Mouse (Mus musculus) lung, postnatal 0 days (tissue): ENCODE data around the gene Mthfd2. TPM values are rescaled to one million over a fixed set of nuclear protein-coding genes. Genes with fewer than 3 reads are reported as not detected.

Experiments
- ATAC-seq: fragments of 200-750 bp; cut with Nextera tagmentation; 2 replicates; pipeline ENCODE4 v1.8.0; 2017; ENCODE audit warnings: moderate library complexity
- DNase-seq: peaks from one replicate; pipeline ENCODE4 v3.0.0-alpha.2; 2016; ENCODE audit warnings: low spot score
- H3K27ac ChIP-seq: fragments of 300-500 bp; sonication (generic); 2 replicates; pipeline ENCODE4 v1.5.1; 2014; ENCODE audit warnings: antibody characterized with exemption, mild to moderate bottlenecking, low read length, mixed read lengths
- H3K27me3 ChIP-seq: fragments of 300-500 bp; sonication (generic); replicated peaks from 2 replicates; pipeline ENCODE4 v1.6.1; 2014; ENCODE audit warnings: low read length, mixed read lengths; ENCODE audit not compliant: insufficient read depth
- H3K36me3 ChIP-seq: fragments of 300-500 bp; sonication (generic); 2 replicates; pipeline ENCODE4 v1.6.1; 2014; ENCODE audit warnings: low read length, mixed read lengths; ENCODE audit not compliant: insufficient read depth
- H3K4me1 ChIP-seq: fragments of 300-500 bp; sonication (generic); 2 replicates; pipeline ENCODE4 v1.6.1; 2014; ENCODE audit warnings: antibody characterized with exemption, low read depth, low read length, mixed read lengths; ENCODE audit not compliant: insufficient read depth
- H3K4me2 ChIP-seq: fragments of 300-500 bp; sonication (generic); replicated peaks from 2 replicates; pipeline ENCODE4 v1.6.1; 2014; ENCODE audit warnings: low read depth, mild to moderate bottlenecking, low read length, moderate library complexity, mixed read lengths
- H3K4me3 ChIP-seq: fragments of 300-500 bp; sonication (generic); 2 replicates; pipeline ENCODE4 v1.5.1; 2014; ENCODE audit warnings: low read depth, low read length
- H3K9ac ChIP-seq: fragments of 300-500 bp; sonication (generic); replicated peaks from 2 replicates; pipeline ENCODE4 v1.6.1; 2014; ENCODE audit warnings: low read depth, mild to moderate bottlenecking
- H3K9me3 ChIP-seq: fragments of 300-500 bp; sonication (generic); 2 replicates; pipeline ENCODE4 v1.6.1; 2016; ENCODE audit warnings: low read length, mixed read lengths
- CTCF ChIP-seq: IDR thresholded peaks from 2 replicates; pipeline ENCODE4 v1.5.1; 2016; ENCODE audit warnings: antibody characterized with exemption, mild to moderate bottlenecking
- EP300 ChIP-seq: IDR thresholded peaks from 2 replicates; pipeline ENCODE4 v1.6.1; 2016; ENCODE audit warnings: antibody characterized with exemption, mild to moderate bottlenecking, control low read depth
- WGBS: fragments of 180-500 bp; shearing (Covaris S2); extraction: QIAGEN DNeasy Blood & Tissue Kit; methylation state at CpG from one replicate; pipeline ENCODE4 v1.1.7; 2014; 5-methylcytosine and 5-hydroxymethylcytosine counted together
- polyA plus RNA-seq: library from polyadenylated mRNA; unstranded; fragments of >200 nt; fragmentation: Nextera tagmentation; extraction: Ambion mirVana; gene quantifications from 2 replicates; pipeline ENCODE4 v1.2.1, GENCODE M21; 2015

Gene Mthfd2
- polyA plus RNA-seq, 1 experiment from 2014 or later = 6.3 TPM

DNA sequence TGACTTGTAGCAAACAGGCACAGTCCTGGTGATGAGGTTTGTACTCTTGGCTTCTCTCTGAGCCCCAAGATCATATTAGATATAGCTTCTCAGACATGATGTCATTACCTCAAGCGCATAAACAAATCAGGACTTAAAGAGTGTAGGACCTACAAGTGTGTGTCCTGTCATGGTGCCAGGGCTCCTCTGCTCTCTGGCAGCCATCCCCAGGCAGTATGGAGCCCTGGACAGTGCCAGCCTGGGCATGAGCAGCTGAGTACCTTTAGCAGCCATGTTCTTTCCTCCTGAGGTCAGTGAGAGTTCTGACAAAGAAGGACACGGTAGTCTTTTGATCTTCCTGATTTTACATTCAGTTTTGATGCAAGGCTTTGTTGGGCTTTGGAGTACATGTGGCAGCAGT lies 17.2 kb upstream of the Mthfd2 start:
- DNase-seq = no peak
- no peak overlapping the region for H3K4me3 ChIP-seq
- no peak overlapping the region for H3K4me2 ChIP-seq
- ATAC-seq = no peak
- no peaks in the 10 kb centered on the region for H3K27me3 ChIP-seq
- H3K27ac ChIP-seq = no peak overlapping the region
- peaks cover 17% of the 10 kb centered on the region for H3K36me3 ChIP-seq
- no peaks in the 10 kb centered on the region for H3K4me1 ChIP-seq
- TF ChIP-seq EP300 = no peak
- TF ChIP-seq CTCF = no peak
- H3K9ac ChIP-seq = no peak overlapping the region
- 90% methylated on average over 2 of the region's 2 CpGs for WGBS
- H3K9me3 ChIP-seq = no peaks in the 10 kb centered on the region

DNA sequence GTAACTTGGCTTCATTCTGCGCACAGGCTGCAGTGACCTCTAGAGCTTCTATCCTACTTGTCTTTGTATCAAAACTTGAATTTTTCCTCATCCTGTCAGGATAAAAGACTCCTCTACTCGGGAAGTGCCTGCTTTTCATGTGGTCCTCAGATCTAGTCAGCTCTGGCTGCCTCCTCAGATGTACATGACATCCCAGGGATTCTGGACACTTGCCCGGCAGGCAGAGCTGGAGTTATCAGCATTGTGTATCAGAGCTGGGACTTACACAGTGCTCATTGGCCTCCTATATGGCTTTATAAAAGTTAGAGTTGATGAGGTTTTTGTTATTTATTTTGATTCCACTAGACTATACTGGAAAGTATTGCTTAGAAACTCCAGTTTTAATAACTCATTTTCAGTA lies 15.7 kb upstream of the Mthfd2 start:
- Histone ChIP-seq H3K4me2 (no peak overlapping the region), H3K9ac (no peak overlapping the region), H3K4me1 (no peaks in the 10 kb centered on the region), H3K27me3 (no peaks in the 10 kb centered on the region), H3K9me3 (no peaks in the 10 kb centered on the region), H3K27ac (no peak overlapping the region), H3K4me3 (no peak overlapping the region), H3K36me3 (peaks cover 21% of the 10 kb centered on the region)
- 78% methylated on average over 3 of the region's 3 CpGs for WGBS
- ATAC-seq (no peak), DNase-seq (no peak)
- no peak for TF ChIP-seq CTCF
- TF ChIP-seq EP300 = no peak

DNA sequence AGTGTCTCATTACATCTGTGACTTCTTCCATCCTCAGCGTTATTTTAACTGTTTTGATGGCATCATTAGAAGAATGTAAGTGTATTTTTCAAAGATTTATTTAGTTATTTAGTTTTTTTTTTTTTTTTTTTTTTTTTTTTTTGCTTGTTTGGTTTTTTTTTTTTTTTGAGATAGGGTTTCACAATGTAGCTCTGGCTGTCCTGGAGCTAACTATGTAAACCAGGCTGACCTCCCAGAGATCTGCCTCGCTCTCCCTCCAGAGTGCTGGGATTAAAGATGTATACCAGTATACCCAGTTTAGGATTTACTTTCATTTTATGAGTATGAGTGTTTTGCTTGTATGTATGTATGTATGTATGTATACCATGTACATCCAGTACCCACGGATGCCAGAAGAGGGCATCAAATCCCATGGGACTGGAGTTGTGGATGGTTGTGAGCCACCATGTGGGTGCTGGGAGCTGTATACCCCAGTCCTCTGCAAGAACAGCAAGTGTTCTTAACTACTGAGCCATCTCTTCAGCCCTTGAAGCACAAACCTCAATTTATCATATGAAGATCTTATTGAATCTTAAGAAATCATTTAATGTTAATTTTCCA lies 2.0 kb upstream of the Mthfd2 start:
- ATAC-seq = no peak
- Histone ChIP-seq H3K4me3 (no peak overlapping the region), H3K9ac (no peak overlapping the region), H3K27me3 (no peaks in the 10 kb centered on the region), H3K9me3 (no peaks in the 10 kb centered on the region), H3K4me2 (no peak overlapping the region), H3K27ac (no peak overlapping the region), H3K36me3 (peaks cover 9% of the 10 kb centered on the region), H3K4me1 (peaks cover 9% of the 10 kb centered on the region; the same call in 1 of the 2 replicates)
- no peak for DNase-seq
- TF ChIP-seq CTCF (peak; percentile 36), EP300 (no peak)
- WGBS = 89% methylated on average over 3 of the region's 3 CpGs

DNA sequence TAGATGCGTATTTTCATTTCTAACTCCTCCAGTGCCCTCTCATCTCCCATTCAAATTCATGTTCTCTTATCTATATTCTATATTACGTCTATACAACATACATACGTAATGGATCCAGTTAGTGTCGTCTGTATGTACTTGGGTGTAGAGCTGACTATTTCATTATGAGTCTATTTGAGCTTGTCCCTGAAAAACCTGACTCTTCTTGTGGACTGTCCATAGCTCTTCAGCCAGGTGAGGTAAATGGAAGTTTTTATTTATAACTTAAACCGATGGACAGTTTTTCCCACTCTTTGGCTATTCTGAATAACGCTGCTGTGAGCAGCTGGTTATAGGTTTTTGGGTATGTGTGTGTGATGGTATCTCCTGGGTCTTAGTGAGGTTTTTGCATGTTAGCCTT lies 1.1 kb upstream of the Mthfd2 start:
- TF ChIP-seq CTCF (no peak), EP300 (no peak)
- Histone ChIP-seq H3K4me3 (peak overlapping the region; percentile 77), H3K27me3 (no peaks in the 10 kb centered on the region), H3K9ac (peak overlapping the region; percentile 59; the same call in 1 of the 2 replicates), H3K4me2 (peak overlapping the region; percentile 68), H3K27ac (no peak overlapping the region), H3K4me1 (peaks cover 9% of the 10 kb centered on the region; the same call in 1 of the 2 replicates), H3K36me3 (peaks cover 5% of the 10 kb centered on the region; the same call in 1 of the 2 replicates), H3K9me3 (no peaks in the 10 kb centered on the region)
- WGBS = 46% methylated on average over 6 of the region's 6 CpGs
- ATAC-seq (no peak), DNase-seq (no peak)

DNA sequence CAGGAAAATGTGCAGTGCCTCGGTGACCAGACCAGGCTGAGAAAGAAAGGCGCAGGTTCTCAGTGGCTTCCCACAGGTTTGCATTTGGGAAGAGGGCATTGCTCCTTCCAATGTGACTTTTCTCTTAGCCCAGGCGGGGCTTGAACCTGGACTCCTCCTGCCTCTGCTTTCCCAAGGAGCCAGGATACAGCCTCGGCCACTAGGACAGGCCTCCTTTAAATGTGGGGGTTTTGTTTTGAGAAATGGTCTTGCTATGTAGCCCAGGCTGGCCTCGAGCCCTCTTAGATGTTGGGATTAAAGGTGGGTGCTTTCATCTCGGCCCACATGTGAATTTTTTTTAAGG lies 657 bp upstream of the Mthfd2 start:
- Histone ChIP-seq H3K9ac (peak overlapping the region; percentile 59), H3K36me3 (peaks cover 3% of the 10 kb centered on the region; the same call in 1 of the 2 replicates), H3K27ac (peak overlapping the region; percentile 93), H3K4me1 (peaks cover 9% of the 10 kb centered on the region; the same call in 1 of the 2 replicates), H3K9me3 (no peaks in the 10 kb centered on the region), H3K4me3 (peak overlapping the region; percentile 77), H3K27me3 (no peaks in the 10 kb centered on the region), H3K4me2 (peak overlapping the region; percentile 68)
- TF ChIP-seq CTCF = no peak
- TF ChIP-seq EP300 = no peak
- 2% methylated on average over 6 of the region's 6 CpGs for WGBS
- no peak; the same call in 1 of the 2 replicates for ATAC-seq
- DNase-seq = no peak

DNA sequence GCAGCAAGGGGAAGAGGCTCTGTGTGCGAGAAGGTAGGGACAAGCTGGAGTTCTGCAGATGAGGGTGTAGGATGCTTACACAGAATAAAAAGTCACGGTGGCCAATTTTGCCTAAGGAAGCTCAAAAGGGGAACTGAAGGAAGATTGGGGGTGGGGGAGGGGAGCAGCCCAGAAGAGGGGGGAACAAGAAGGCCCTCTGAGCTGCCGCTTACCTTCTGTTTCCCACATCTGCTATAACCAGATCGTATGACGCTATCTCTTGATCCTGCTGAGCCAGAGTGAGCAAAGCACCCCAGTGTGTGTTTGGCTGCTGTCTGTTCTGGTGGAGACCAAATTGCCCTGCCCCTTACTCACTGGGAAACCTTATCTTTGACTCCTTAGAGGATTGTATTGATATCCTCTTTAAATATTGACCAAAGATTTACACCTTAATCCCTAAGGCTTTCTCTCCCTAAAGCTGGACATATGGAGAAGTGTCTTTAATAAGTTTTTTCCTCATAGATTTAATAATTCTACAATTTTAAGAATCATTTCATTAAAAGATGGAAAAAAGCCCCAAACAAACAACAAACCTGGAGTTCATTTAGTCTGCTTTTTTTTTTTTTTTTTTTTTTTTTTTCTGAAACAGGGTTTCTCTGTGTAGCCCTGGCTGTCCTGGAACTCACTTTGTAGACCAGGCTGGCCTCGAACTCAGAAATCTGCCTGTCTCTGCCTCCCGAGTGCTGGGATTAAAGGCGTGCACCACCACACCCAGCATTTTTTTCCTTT lies 1.9 kb downstream of the Mthfd2 start:
- H3K9me3 ChIP-seq = no peaks in the 10 kb centered on the region
- peaks cover 9% of the 10 kb centered on the region; the same call in 1 of the 2 replicates for H3K4me1 ChIP-seq
- no peak overlapping the region for H3K27ac ChIP-seq
- no peak for DNase-seq
- H3K9ac ChIP-seq = no peak overlapping the region
- no peak overlapping the region for H3K4me3 ChIP-seq
- no peak overlapping the region for H3K4me2 ChIP-seq
- no peak for TF ChIP-seq EP300
- no peak for TF ChIP-seq CTCF
- ATAC-seq = no peak
- H3K36me3 ChIP-seq = no peaks in the 10 kb centered on the region
- 64% methylated on average over 8 of the region's 8 CpGs for WGBS
- no peaks in the 10 kb centered on the region for H3K27me3 ChIP-seq
